ENCODE assay signal across 8 mouse cellular contexts in the genomic region with DNA sequence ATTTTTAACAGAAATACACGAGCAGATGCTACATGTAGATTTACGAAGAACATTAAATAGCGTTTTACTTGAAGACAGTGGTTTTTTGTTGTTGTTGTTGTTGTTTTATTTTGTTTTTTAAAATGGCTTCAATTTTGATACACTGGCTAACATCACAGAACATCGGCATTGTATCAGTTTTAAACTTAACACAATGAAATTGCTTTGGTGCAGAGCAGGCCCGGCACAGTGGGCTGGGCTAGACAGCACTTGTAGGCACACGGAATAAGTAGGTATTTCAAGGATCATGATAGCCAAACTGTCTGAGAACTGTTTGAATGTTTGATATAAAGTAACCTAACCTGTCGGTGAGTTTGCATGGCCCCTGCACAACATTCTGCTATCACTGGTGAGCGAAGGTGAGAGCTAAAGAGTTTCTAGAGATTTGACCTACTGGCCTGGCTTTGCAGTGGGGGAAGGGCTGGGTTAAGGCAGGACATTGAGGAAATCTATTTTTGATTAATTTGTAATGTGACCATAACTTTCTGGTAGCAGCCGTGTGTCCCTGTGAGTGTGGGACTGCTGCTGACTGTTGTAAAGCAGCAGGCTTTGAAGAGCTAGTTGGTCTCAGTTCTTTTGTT. TPM values are rescaled to one million over a fixed set of nuclear protein-coding genes. Genes with fewer than 3 reads are reported as not detected.
DNase-seq lines count a peak whose midpoint lies in the region; ATAC-seq and TF ChIP-seq lines count a peak whose summit lies in the region.

No protein-coding gene starts in this region.

- peak overlapping the region; percentile 97 for H3K27ac ChIP-seq in forebrain, embryonic 13.5 days
- H3K27ac ChIP-seq in liver, embryonic 14.5 days: no peak overlapping the region
- H3K27ac ChIP-seq in gastrocnemius, adult 2 months: no peak overlapping the region

- H3K9me3 ChIP-seq in forebrain, embryonic 13.5 days (replicated peaks): no peaks in the 10 kb centered on the region
- H3K9me3 ChIP-seq in liver, embryonic 14.5 days (ENCODE audit: control insufficient read depth, low read length): no peaks in the 10 kb centered on the region

- no peak for TF ChIP-seq CTCF in liver, embryonic 14.5 days (IDR thresholded peaks at IDR 0.05; ENCODE audit: low read depth)
- no peak for TF ChIP-seq CTCF in gastrocnemius, adult 2 months (IDR thresholded peaks at IDR 0.05)

- DNase-seq in frontal cortex, postnatal 10 days (ENCODE audit: low spot score in 2 of 2): no peak
- DNase-seq in MN1 (ENCODE audit: low spot score): peak; percentile 26
- DNase-seq in liver, embryonic 14.5 days (ENCODE audit: low read depth in 3 of 3, low spot score in 3 of 3): no peak
- no peak for DNase-seq in urinary bladder, postnatal 36 days (ENCODE audit: low spot score in 2 of 2)
- no peak for DNase-seq in gastrocnemius, adult 2 months
- no peak for DNase-seq in thymus, postnatal 0 days (ENCODE audit: low spot score)

- H3K4me3 ChIP-seq in forebrain, embryonic 13.5 days: peak overlapping the region; percentile 59
- no peak overlapping the region; a peak in 1 of 4 replicates for H3K4me3 ChIP-seq in liver, embryonic 14.5 days (ENCODE audit: insufficient read depth in 1 of 2, low read depth in 2 of 2, low read length in 2 of 2)
- H3K4me3 ChIP-seq in gastrocnemius, adult 2 months: no peak overlapping the region

- intact Hi-C loops in gastrocnemius, adult 2 months (cut with DNase I): no loop called here

- H3K27me3 ChIP-seq in forebrain, embryonic 13.5 days: no peaks in the 10 kb centered on the region
- H3K27me3 ChIP-seq in liver, embryonic 14.5 days (ENCODE audit: control insufficient read depth, insufficient read depth, low read length): no peaks in the 10 kb centered on the region

- H3K9ac ChIP-seq in forebrain, embryonic 13.5 days: peak overlapping the region; percentile 87
- no peak overlapping the region for H3K9ac ChIP-seq in liver, embryonic 14.5 days (replicated peaks)

- H3K36me3 ChIP-seq in forebrain, embryonic 13.5 days (ENCODE audit: poor library complexity, severe bottlenecking): no peaks in the 10 kb centered on the region
- H3K36me3 ChIP-seq in liver, embryonic 14.5 days (replicated peaks; ENCODE audit: control insufficient read depth, insufficient read depth, low read depth): no peaks in the 10 kb centered on the region

- peak; percentile 22 for ATAC-seq in frontal cortex, adult (ENCODE audit: low TSS enrichment)
- no peak for ATAC-seq in forebrain, embryonic 13.5 days
- no peak for ATAC-seq in liver, embryonic 14.5 days (ENCODE audit: insufficient read depth)

- H3K4me1 ChIP-seq in forebrain, embryonic 13.5 days: peaks cover 37% of the 10 kb centered on the region
- H3K4me1 ChIP-seq in liver, embryonic 14.5 days (replicated peaks; ENCODE audit: control insufficient read depth in 2 of 2, insufficient read depth in 2 of 2, low read length in 1 of 2): peaks cover 9 to 10% of the 10 kb centered on the region in 2 experiments

- WGBS in forebrain, embryonic 13.5 days: 55% methylated on average over 9 of the region's 9 CpGs
- 71% methylated on average over 9 of the region's 9 CpGs for WGBS in liver, embryonic 14.5 days (ENCODE audit: insufficient replicate concordance)

- H3K4me2 ChIP-seq in forebrain, embryonic 13.5 days: peak overlapping the region; percentile 67
- H3K4me2 ChIP-seq in liver, embryonic 14.5 days (ENCODE audit: low read depth): peak overlapping the region; percentile 30; the same call in 1 of the 2 replicates

- TF ChIP-seq EP300 in liver, embryonic 14.5 days (IDR thresholded peaks at IDR 0.05; ENCODE audit: low read depth): no peak

RNA-seq across cellular contexts. Expression of gene St7, which starts 57.4 kb away (rescaled TPM):
- 49.5 and 52.4 TPM in 2 replicates for polyA plus RNA-seq in forebrain, embryonic 13.5 days (2015; fragmentation: Nextera tagmentation; extraction: Ambion mirVana)
- 6.7 and 7.9 TPM in 2 replicates for polyA plus RNA-seq in liver, embryonic 14.5 days (2012; rRNA removed)
- 8.9 and 9.4 TPM in 2 replicates for polyA plus RNA-seq in liver, embryonic 14.5 days (2014; fragmentation: Nextera tagmentation; extraction: Ambion mirVana)
- 10 to 100 TPM; 13.0 to 14.0 TPM for total RNA-seq in gastrocnemius, adult 2 months (2021)
- polyA plus RNA-seq in thymus, postnatal 0 days (2015; fragmentation: Nextera tagmentation; extraction: Ambion mirVana): 15.4 and 16.5 TPM in 2 replicates
